ENCODE assay signal across 19 mouse cellular contexts in the genomic region with DNA sequence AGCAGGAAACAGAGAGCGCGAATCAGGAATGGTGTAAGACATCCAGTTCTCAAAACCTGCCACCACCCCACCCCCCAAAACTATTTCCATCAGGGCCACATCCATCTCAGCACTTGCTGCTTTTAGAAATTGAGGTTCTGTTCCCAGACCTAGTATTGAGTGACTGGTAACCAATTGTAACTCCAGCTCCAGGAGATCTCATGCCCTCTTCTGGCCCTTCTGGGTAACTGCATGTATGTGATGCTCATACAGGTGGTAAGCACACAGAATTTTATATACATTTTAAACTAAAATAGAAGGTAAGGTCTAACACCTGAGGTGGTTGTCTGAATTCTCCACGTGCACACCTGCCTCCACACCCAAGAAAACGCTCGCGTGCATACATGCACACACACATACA. TPM values are rescaled to one million over a fixed set of nuclear protein-coding genes. Genes with fewer than 3 reads are reported as not detected.
A peak's percentile ranks its signal among the peaks of the same experiment; 100 is the strongest.
DNase-seq lines count a peak whose midpoint lies in the region; ATAC-seq and TF ChIP-seq lines count a peak whose summit lies in the region.
"Had no signal": no experiment of that assay in that cellular context is flagged by ENCODE, and none has a peak within 500 bp of the region (broad histone marks: within the 10 kb centered on the region; RNA-seq: fewer than 3 reads in every experiment).

No protein-coding gene starts in this region.

- H3K4me1 ChIP-seq in kidney, postnatal 0 days (replicated peaks; ENCODE audit: insufficient read depth, low read length): no peaks in the 10 kb centered on the region
- H3K4me1 ChIP-seq in forebrain, embryonic 15.5 days: no peaks in the 10 kb centered on the region
- H3K4me1 ChIP-seq in forebrain, embryonic 16.5 days (replicated peaks; ENCODE audit: control insufficient read depth, insufficient read depth, low read length): no peaks in the 10 kb centered on the region
- H3K4me1 ChIP-seq: embryonic facial prominence, embryonic 15.5 days; hindbrain, embryonic 12.5 days; intestine, embryonic 15.5 days; kidney, embryonic 15.5 days; midbrain, embryonic 13.5 days had no signal

- no peak overlapping the region for H3K27ac ChIP-seq in kidney, postnatal 0 days
- no peak overlapping the region for H3K27ac ChIP-seq in forebrain, embryonic 15.5 days (replicated peaks)
- no peak overlapping the region for H3K27ac ChIP-seq in forebrain, embryonic 16.5 days (ENCODE audit: low read length)
- H3K27ac ChIP-seq: embryonic facial prominence, embryonic 15.5 days; hindbrain, embryonic 12.5 days; intestine, embryonic 15.5 days; kidney, embryonic 15.5 days; midbrain, embryonic 13.5 days had no signal

- WGBS in kidney, postnatal 0 days: 82% methylated on average over 6 of the region's 6 CpGs
- WGBS in forebrain, embryonic 15.5 days: 81% methylated on average over 6 of the region's 6 CpGs
- WGBS in forebrain, embryonic 16.5 days: 87% methylated on average over 6 of the region's 6 CpGs

- TF ChIP-seq CTCF in kidney, postnatal 0 days (IDR thresholded peaks at IDR 0.05; ENCODE audit: low read depth): peak; percentile 30; the same call in 1 of the 2 replicates

- no peaks in the 10 kb centered on the region for H3K27me3 ChIP-seq in kidney, postnatal 0 days (ENCODE audit: insufficient read depth, low read length)
- no peaks in the 10 kb centered on the region for H3K27me3 ChIP-seq in forebrain, embryonic 15.5 days
- no peaks in the 10 kb centered on the region for H3K27me3 ChIP-seq in forebrain, embryonic 16.5 days (replicated peaks; ENCODE audit: control insufficient read depth, insufficient read depth, low read length)
- H3K27me3 ChIP-seq: embryonic facial prominence, embryonic 15.5 days; hindbrain, embryonic 12.5 days; intestine, embryonic 15.5 days; kidney, embryonic 15.5 days; midbrain, embryonic 13.5 days had no signal

- no peaks in the 10 kb centered on the region for H3K9me3 ChIP-seq in kidney, postnatal 0 days (replicated peaks; ENCODE audit: low read length)
- H3K9me3 ChIP-seq in forebrain, embryonic 15.5 days: no peaks in the 10 kb centered on the region
- no peaks in the 10 kb centered on the region for H3K9me3 ChIP-seq in forebrain, embryonic 16.5 days (ENCODE audit: control insufficient read depth, low read length)
- H3K9me3 ChIP-seq: embryonic facial prominence, embryonic 15.5 days; hindbrain, embryonic 12.5 days; intestine, embryonic 15.5 days; kidney, embryonic 15.5 days; midbrain, embryonic 13.5 days had no signal

- H3K4me2 ChIP-seq in kidney, postnatal 0 days (ENCODE audit: low read length): no peak overlapping the region
- H3K4me2 ChIP-seq in forebrain, embryonic 15.5 days (replicated peaks): no peak overlapping the region
- H3K4me2 ChIP-seq in forebrain, embryonic 16.5 days (ENCODE audit: low read length): no peak overlapping the region
- H3K4me2 ChIP-seq: embryonic facial prominence, embryonic 15.5 days; hindbrain, embryonic 12.5 days; intestine, embryonic 15.5 days; kidney, embryonic 15.5 days; midbrain, embryonic 13.5 days had no signal

- H3K9ac ChIP-seq in kidney, postnatal 0 days (ENCODE audit: low read depth, low read length): no peak overlapping the region
- no peak overlapping the region for H3K9ac ChIP-seq in forebrain, embryonic 15.5 days (replicated peaks)
- H3K9ac ChIP-seq in forebrain, embryonic 16.5 days (replicated peaks; ENCODE audit: low read depth, low read length): no peak overlapping the region
- H3K9ac ChIP-seq: embryonic facial prominence, embryonic 15.5 days; hindbrain, embryonic 12.5 days; intestine, embryonic 15.5 days; kidney, embryonic 15.5 days; midbrain, embryonic 13.5 days had no signal

- ATAC-seq in kidney, postnatal 0 days (replicated peaks; ENCODE audit: low FRiP score, low read depth): no peak
- ATAC-seq in common myeloid progenitor, adult 5-6 weeks (replicated peaks; ENCODE audit: low read depth, poor library complexity, severe bottlenecking): peak; percentile 52; the same call in 1 of the 2 replicates
- no peak for ATAC-seq in forebrain, embryonic 15.5 days (replicated peaks)
- no peak for ATAC-seq in forebrain, embryonic 16.5 days
- ATAC-seq: intestine, embryonic 15.5 days; midbrain, embryonic 13.5 days had no signal

- H3K4me3 ChIP-seq in kidney, postnatal 0 days (replicated peaks; ENCODE audit: low read depth, low read length): no peak overlapping the region
- H3K4me3 ChIP-seq in forebrain, embryonic 15.5 days: no peak overlapping the region
- no peak overlapping the region for H3K4me3 ChIP-seq in forebrain, embryonic 16.5 days (replicated peaks; ENCODE audit: low read length)
- H3K4me3 ChIP-seq: embryonic facial prominence, embryonic 15.5 days; hindbrain, embryonic 12.5 days; intestine, embryonic 15.5 days; kidney, embryonic 15.5 days; midbrain, embryonic 13.5 days had no signal

- DNase-seq in kidney, postnatal 0 days (ENCODE audit: low spot score): no peak
- DNase-seq in kidney, postnatal 10 days: no peak
- DNase-seq in thymus, postnatal 25 days: peak; percentile 6
- DNase-seq in thymus, postnatal 10 days (ENCODE audit: low spot score in 2 of 2): no peak
- DNase-seq in cerebellum, adult 18-20 months: no peak
- DNase-seq: cerebellum, adult 11-12 months; heart, adult 18-20 months; layer of hippocampus, adult 9-11 months; lung, postnatal 14 days; right cerebral cortex, postnatal 4 days had no signal

- no peaks in the 10 kb centered on the region for H3K36me3 ChIP-seq in kidney, postnatal 0 days (ENCODE audit: insufficient read depth, low read length)
- no peaks in the 10 kb centered on the region for H3K36me3 ChIP-seq in forebrain, embryonic 15.5 days
- H3K36me3 ChIP-seq in forebrain, embryonic 16.5 days (ENCODE audit: control insufficient read depth, insufficient read depth): no peaks in the 10 kb centered on the region
- H3K36me3 ChIP-seq: embryonic facial prominence, embryonic 15.5 days; hindbrain, embryonic 12.5 days; intestine, embryonic 15.5 days; kidney, embryonic 15.5 days; midbrain, embryonic 13.5 days had no signal

RNA-seq across cellular contexts. Expression of gene Cd163, which starts 42.2 kb away (rescaled TPM):
- 0.75 and 0.88 TPM in 2 replicates for polyA plus RNA-seq in kidney, postnatal 0 days (2015; fragmentation: Nextera tagmentation; extraction: Ambion mirVana)
- 2.0 and 5.8 TPM in 2 replicates for total RNA-seq in common myeloid progenitor, adult 5-6 weeks (2017)
- polyA plus RNA-seq in forebrain, embryonic 15.5 days (2015; fragmentation: Nextera tagmentation; extraction: Ambion mirVana): 0.28 and 0.32 TPM in 2 replicates
- polyA plus RNA-seq in forebrain, embryonic 16.5 days (2015; fragmentation: Nextera tagmentation; extraction: Ambion mirVana): 0.38 and 1.2 TPM in 2 replicates
- polyA plus RNA-seq: forebrain, embryonic 11.5 days had no signal
